Mouse (Mus musculus): ENCODE measurements around the gene 1810013L24Rik. TPM values are rescaled to one million over a fixed set of nuclear protein-coding genes. Genes with fewer than 3 reads are reported as not detected.
A peak's percentile ranks its signal among the peaks of the same experiment; 100 is the strongest.
"Not testable (repeated sequence)": the region's sequence is repeated elsewhere in the genome, so short reads cannot be mapped to it uniquely, and the experiment has no call there.

The 1810013L24Rik gene
- total RNA-seq, 4 experiments from 2014 or later, result 81.3 to 111 (median 98.3) TPM

- DNase-seq, result no peak
Measured at GRCm38 (mm10) chr16:8837595-8837994, 7.7 kb downstream of the 1810013L24Rik start.

- DNase-seq, result no peak
Measured at GRCm38 (mm10) chr16:8838921-8839320, 9.0 kb downstream of the 1810013L24Rik start.

DNA sequence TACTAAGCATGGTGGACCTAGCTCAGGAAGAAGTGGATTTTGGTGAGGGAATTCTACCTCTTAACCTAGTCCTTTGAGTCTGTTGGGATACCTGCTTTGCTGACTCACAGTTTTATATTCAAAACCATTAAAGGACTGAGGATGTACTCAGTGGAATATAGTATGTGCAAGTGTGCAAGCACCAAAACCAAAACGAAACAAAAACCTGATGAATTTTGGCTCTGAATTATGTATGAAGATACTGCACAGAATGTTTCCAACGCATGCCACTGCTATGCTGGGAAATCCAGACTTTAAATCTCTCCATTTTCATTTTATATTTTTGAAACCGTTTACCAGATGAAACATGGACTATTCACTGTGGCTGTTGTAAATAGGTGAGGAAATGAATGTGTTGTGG is 10.7 kb downstream of the 1810013L24Rik start:
- no peak for DNase-seq

DNA sequence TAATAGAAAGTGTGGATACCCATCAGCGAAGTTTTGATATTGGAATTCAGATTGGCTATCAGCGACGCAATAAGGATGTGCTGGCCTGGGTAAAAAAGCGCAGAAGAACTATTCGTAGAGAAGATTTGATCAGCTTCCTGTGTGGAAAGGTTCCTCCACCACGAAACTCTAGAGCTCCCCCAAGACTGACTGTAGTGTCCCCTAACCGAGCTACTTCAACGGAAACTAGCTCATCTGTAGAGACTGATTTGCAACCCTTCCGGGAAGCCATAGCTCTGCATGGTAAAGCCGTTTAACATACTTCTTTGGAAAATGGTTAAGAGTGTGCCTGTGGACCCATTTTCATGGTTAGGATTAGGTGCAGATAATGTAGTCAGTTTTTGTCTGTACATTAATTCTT is 13.1 kb downstream of the 1810013L24Rik start:
- DNase-seq, result no peak

DNA sequence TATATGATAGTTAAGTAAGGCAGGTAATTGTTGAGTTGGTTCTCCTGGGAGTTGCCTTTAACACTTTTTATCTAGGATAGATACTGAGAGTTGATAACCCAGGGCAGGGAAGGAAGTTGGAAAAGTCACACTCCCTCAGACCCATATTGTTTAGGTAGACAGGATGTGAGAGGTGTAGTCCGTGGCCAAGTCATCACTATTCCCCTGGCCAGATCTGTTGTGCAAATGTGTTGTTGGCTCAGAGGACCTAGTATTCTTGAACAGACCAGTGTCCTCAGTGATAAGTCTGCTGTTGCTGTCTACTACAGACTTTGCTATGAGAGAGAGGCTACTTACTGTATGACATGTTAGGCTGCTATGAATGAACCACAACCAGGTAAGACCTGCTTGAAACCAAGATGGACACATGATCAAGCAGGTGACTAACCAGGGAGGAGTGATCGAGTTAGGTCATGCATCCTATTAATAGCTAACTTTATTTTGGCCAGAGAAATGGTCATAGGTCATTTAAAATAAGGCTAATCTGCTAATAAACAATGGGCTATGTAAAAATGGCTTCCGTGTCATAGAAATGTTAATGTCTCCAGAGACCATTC is 13.8 kb downstream of the 1810013L24Rik start:
- DNase-seq, result no peak

DNA sequence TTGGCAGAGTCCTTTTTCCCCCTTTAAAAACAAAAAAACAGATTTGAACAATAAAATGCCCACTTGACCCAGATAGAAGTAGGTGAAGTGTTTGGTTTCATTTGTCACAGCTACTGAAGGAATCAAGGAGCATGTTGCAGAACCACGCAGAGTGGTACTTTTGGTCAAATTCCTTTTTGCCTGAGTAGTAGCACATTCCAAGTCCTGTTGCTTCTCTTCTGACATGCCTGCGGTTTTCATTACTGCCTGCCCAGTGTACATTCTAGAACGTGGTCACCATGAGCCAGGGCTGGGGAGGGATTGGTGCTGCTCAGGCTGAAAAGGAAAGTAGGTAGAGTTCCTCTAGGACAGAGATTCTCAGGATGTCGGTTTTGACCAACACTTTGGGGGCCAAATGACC is 16.1 kb downstream of the 1810013L24Rik start:
- no peak for DNase-seq

GRCm38 (mm10) chr16:8848309-8849068 is 18.6 kb downstream of the 1810013L24Rik start:
- no peak for DNase-seq

DNA sequence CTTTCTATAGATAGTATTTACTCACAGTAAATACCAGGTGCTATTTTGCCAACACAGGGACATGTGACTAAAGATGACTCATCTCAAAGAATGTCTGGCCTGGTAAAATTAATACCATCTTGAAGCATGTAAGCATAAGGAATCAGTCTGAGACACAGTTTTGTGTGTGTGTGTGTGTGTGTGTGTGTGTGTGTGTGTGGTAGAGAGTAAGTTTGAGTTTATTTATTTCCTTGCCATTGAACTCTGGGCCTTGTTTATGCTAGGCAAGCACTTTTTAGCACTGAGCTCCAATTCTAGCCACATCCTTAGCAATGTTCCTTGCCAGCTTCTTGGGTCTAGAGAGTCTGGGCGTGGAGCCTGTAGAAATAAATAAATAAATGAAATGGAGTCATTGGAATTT is 20.0 kb downstream of the 1810013L24Rik start:
- no peak for DNase-seq

GRCm38 (mm10) chr16:8855143-8855542 is 25.2 kb downstream of the 1810013L24Rik start:
- DNase-seq, result no peak

- DNase-seq, result no peak
Measured at GRCm38 (mm10) chr16:8856820-8857219, 26.9 kb downstream of the 1810013L24Rik start.

DNA sequence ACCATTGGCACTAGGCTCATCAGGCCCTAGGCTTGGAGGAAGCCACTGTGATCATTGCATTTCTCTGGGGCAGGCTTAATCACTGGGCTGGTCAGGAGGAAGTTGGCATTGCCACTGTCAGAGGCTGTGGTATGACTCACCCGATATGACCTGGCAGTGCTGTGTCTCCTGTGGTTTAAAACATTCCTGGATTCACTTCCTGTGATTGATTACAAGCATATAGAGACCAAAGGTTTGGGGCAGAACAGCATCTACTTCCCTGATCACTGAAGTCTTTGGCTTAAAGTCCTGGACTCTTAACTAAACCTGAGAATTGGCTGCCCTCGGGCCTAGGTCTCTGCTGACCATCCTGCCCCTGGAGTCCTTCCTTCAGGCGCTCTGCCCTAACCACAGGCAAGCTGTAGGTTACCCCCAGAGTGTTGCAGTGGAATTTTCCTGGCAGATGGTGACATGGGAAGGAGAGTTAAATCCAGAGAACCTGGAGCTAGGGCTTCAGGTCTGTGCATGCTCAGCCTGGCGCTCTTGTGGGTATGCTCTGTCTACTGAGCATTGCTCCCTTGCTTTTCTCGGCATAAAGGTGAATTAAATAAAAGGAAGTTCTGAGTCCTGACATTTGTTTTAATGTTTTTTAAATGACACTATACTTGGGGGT is 32.6 kb downstream of the 1810013L24Rik start:
- peak; percentile 62 for DNase-seq

DNA sequence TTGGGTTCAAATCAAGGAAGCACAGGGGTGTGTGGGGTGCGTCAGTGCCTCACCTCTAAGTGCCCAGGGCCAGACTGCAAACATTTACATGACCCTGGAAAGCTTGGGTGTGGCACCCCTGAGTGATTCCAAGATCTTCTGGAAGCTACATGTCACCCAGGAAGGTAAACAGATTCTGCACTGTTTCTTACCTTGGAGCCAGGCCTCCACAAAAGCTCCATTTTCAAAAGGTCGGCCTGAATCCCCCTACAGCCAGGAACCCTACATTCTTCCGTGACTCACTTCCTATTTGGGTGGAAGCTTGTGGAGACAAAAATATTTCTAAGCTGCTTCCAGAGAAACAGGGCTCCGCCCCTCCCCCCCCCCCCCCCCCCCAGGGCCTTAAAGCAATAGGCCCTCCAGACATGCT is 34.3 kb downstream of the 1810013L24Rik start:
- no peak for DNase-seq

GRCm38 (mm10) chr16:8867406-8867955 is 37.6 kb downstream of the 1810013L24Rik start:
- no peak for DNase-seq

DNA sequence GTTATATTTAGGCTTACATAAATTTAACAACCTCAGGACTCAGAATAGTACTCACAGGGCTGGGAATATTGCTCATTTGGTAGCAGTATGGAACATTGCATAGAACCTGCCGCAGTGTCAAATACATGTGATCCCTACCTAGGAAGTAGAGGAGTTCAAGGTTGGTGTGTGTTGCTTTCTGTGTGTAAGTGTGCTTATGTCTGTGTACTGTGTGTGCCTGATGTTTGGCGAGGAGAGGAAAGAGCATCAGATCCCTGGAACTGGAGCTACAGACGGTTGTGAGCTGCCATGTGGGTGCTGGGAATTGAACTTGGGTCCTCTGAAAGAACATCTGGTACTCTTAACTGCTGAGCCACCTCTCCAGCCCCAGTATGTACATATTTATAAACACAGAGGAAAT is 38.6 kb downstream of the 1810013L24Rik start:
- DNase-seq, result no peak

DNA sequence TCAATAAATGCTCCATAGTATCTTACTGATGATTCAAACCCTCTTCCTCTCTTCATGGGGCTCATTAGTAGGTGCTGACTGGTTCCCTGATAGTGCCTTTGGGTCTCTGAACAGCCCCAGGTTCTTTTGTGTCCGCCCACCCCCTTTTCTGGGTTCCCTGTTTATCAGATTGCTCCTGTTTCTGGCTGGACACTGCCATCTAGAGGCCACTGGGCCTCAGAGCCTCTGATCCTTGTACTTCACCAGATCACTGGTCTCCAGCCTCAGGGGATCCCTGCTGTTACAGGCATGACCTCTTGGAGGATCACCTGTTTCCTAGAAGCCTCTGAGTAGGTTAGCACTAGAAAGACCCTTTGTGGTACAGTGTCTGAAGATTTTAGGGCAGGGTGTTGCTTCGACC is 39.8 kb downstream of the 1810013L24Rik start:
- peak; percentile 56 for DNase-seq

GRCm38 (mm10) chr16:8871376-8871775 is 41.5 kb downstream of the 1810013L24Rik start:
- no peak for DNase-seq

DNA sequence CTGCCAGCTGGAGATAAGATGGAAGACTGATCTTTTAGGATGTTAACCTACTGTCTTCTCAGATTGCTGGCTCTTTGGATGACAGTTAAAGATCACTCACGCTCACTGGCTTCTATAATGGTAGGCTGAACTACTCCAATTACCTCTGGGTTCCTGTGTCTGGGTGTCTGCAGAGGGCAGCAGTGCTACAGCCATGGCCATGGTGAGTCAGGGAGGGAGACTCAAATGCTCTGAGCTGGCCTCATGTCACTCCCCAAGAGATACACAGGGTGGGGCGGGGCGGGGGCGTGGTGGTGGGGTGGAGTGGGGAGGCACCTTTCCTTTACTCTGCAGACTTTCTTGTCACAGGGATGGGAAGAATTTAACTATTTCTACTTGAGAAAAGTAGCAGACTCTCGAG is 42.1 kb downstream of the 1810013L24Rik start:
- DNase-seq, result no peak

GRCm38 (mm10) chr16:8872486-8872885 is 42.6 kb downstream of the 1810013L24Rik start:
- DNase-seq, result no peak

DNA sequence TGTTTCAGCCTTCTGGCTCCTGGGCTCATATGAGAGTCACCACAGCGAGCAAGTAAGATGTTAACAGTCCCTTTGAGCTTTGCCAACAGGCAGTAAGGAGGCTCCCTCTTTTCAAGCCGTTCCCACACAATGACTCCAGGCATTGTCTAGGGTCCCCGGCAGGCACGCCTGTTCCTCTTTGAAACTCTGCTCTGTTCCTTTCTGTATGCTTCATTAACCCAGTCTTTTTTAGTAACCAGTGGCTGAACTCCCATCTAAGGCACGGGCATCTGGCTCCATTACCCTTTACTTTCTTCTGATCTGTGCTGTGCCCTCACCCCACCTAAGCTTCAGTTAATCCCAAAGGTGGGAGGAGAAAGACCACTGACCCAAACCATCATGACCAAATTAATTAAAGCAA is 50.2 kb downstream of the 1810013L24Rik start:
- DNase-seq, result no peak

GRCm38 (mm10) chr16:8883674-8884241 is 53.9 kb downstream of the 1810013L24Rik start:
- peak; percentile 80 for DNase-seq

GRCm38 (mm10) chr16:8894214-8894613 is 64.3 kb downstream of the 1810013L24Rik start:
- DNase-seq, result not testable (repeated sequence)

GRCm38 (mm10) chr16:8895301-8895700 is 65.4 kb downstream of the 1810013L24Rik start:
- DNase-seq, result no peak

DNA sequence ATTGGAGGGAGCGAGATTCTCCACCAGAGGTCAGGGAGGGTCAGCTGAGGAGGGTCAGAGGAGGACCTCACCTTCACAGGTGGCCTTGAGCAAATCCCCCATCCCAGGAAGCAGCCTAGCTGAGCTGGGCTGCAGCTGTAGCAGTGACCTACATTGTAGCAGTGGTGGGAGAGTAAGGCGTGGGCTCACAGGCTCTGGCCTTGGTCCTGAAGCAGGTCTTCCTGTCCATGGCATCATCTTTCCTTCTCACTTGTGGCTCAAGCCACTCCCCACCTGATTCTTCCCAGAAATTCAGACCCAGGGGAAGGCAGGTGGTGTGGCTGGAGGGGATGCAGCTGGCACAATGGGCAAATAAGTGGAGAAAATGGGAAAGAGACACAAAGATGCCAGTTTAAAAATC is 76.2 kb downstream of the 1810013L24Rik start:
- DNase-seq, result not testable (repeated sequence)

Measured in adrenal gland, adult 8-10 months (tissue).